Mouse (Mus musculus) heart, embryonic 13.5 days (tissue): Measurements from ENCODE around the gene Mapkapk3. TPM values are rescaled to one million over a fixed set of nuclear protein-coding genes. Genes with fewer than 3 reads are reported as not detected.
A peak's percentile ranks its signal among the peaks of the same experiment; 100 is the strongest.

Experiments used
- ATAC-seq: fragments of 200-750 bp; cut with Nextera tagmentation; 2 replicates; pipeline ENCODE4 v1.8.0; 2017; ENCODE audit warnings: moderate TSS enrichment; ENCODE audit not compliant: insufficient number of reproducible peaks, low FRiP score, low TSS enrichment; ENCODE audit errors: extremely low read depth
- H3K27ac ChIP-seq: fragments of 300-500 bp; sonication (generic); replicated peaks from 2 replicates; pipeline ENCODE4 v1.5.1; 2015; ENCODE audit warnings: moderate library complexity, mild to moderate bottlenecking, inconsistent platforms
- H3K27me3 ChIP-seq: fragments of 300-500 bp; sonication (generic); replicated peaks from 2 replicates; pipeline ENCODE4 v1.6.1; 2015; ENCODE audit warnings: mild to moderate bottlenecking, inconsistent platforms
- H3K36me3 ChIP-seq: fragments of 300-500 bp; sonication (generic); 2 replicates; pipeline ENCODE4 v1.6.1; 2015; ENCODE audit warnings: mild to moderate bottlenecking, inconsistent platforms
- H3K4me1 ChIP-seq: fragments of 300-500 bp; sonication (generic); 2 replicates; pipeline ENCODE4 v1.6.1; 2015; ENCODE audit warnings: inconsistent platforms
- H3K4me2 ChIP-seq: fragments of 300-500 bp; sonication (generic); 2 replicates; pipeline ENCODE4 v1.6.1; 2015; ENCODE audit warnings: inconsistent platforms, mild to moderate bottlenecking, moderate library complexity
- H3K4me3 ChIP-seq: fragments of 300-500 bp; sonication (generic); 2 replicates; pipeline ENCODE4 v1.5.1; 2015; ENCODE audit warnings: moderate library complexity, mild to moderate bottlenecking, inconsistent platforms
- H3K9ac ChIP-seq: fragments of 300-500 bp; sonication (generic); 2 replicates; pipeline ENCODE4 v1.6.1; 2015; ENCODE audit warnings: inconsistent platforms, mild to moderate bottlenecking, moderate library complexity
- H3K9me3 ChIP-seq: fragments of 300-500 bp; sonication (generic); 2 replicates; pipeline ENCODE4 v1.6.1; 2016; ENCODE audit warnings: inconsistent platforms
- WGBS: fragments of 180-500 bp; shearing (Covaris S2); methylation state at CpG from one replicate; pipeline ENCODE4 v1.1.7; 2015; ENCODE audit warnings: mixed read lengths; 5-methylcytosine and 5-hydroxymethylcytosine counted together
- polyA plus RNA-seq: library from polyadenylated mRNA; unstranded; fragments of >200 nt; fragmentation: Nextera tagmentation; extraction: Ambion mirVana; gene quantifications from 2 replicates; pipeline ENCODE4 v1.2.1, GENCODE M21; 2015

Gene Mapkapk3
- polyA plus RNA-seq, 1 experiment from 2014 or later = 5.1 TPM

DNA sequence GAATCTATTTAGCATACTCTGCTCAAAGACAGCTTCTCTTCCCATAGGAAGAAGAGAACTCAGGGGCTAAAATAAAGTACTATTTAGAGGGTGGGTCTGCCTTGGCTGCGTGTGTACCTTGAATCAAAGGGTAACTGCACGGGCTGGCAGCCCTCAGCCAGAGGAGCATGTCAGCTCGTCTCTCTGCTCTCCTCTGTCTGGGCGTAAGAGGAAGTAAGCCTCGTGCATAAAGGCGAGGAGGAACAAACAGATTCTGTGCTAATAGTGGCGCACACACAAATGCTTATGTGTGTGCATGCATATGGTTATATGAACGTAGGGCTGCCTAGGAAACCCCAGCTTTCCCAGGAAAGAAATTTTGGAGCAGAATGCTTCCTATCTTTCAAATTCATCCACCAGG is 28.8 kb downstream of the Mapkapk3 start:
- peaks cover 20% of the 10 kb centered on the region for H3K4me1 ChIP-seq
- no peak for ATAC-seq
- 64% methylated on average over 8 of the region's 8 CpGs for WGBS

DNA sequence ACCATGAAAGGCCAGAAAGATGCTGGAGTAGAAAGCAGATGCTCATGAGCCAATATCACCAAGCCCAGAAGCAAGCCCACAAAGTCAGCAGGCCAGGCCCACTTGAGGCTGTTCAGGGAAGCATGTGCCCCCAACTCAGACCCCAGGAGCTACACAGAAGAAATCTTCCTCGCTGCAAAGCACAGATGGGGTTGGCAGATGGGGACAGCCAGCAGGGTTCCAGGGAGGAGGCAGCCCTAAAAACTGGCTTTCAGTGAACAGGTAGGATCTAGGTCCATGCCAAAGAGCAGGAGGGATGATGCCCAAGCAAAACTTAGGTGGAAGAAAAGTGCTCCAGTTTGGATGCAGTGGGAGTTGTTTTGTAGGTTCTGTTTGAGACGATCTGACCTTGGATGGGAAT is 29.2 kb downstream of the Mapkapk3 start:
- Histone ChIP-seq H3K9me3 (no peaks in the 10 kb centered on the region), H3K4me3 (no peak overlapping the region), H3K27ac (no peak overlapping the region), H3K4me1 (peaks cover 20% of the 10 kb centered on the region), H3K27me3 (peaks cover 8% of the 10 kb centered on the region), H3K9ac (peak overlapping the region; percentile 33; the same call in 1 of the 2 replicates), H3K4me2 (no peak overlapping the region), H3K36me3 (no peaks in the 10 kb centered on the region)
- no peak for ATAC-seq
- 69% methylated on average over 2 of the region's 2 CpGs for WGBS

More for the DNA sequence above, 28.8 kb downstream of the Mapkapk3 start:
- Histone ChIP-seq H3K27me3 (peaks cover 9% of the 10 kb centered on the region), H3K36me3 (no peaks in the 10 kb centered on the region), H3K27ac (no peak overlapping the region), H3K9ac (peak overlapping the region; percentile 33; the same call in 1 of the 2 replicates), H3K4me3 (no peak overlapping the region), H3K9me3 (no peaks in the 10 kb centered on the region), H3K4me2 (no peak overlapping the region)

GRCm38 (mm10) chr9:107259571-107259970 is 30.1 kb downstream of the Mapkapk3 start:
- 12% methylated on average over 6 of the region's 6 CpGs for WGBS
- H3K4me3 ChIP-seq = no peak overlapping the region
- H3K9me3 ChIP-seq = no peaks in the 10 kb centered on the region
- peak overlapping the region; percentile 77 for H3K27ac ChIP-seq
- peaks cover 8% of the 10 kb centered on the region for H3K27me3 ChIP-seq
- peaks cover 29% of the 10 kb centered on the region for H3K4me1 ChIP-seq
- ATAC-seq = no peak
- peak overlapping the region; percentile 48 for H3K4me2 ChIP-seq
- H3K36me3 ChIP-seq = no peaks in the 10 kb centered on the region
- H3K9ac ChIP-seq = peak overlapping the region; percentile 41; the same call in 1 of the 2 replicates

DNA sequence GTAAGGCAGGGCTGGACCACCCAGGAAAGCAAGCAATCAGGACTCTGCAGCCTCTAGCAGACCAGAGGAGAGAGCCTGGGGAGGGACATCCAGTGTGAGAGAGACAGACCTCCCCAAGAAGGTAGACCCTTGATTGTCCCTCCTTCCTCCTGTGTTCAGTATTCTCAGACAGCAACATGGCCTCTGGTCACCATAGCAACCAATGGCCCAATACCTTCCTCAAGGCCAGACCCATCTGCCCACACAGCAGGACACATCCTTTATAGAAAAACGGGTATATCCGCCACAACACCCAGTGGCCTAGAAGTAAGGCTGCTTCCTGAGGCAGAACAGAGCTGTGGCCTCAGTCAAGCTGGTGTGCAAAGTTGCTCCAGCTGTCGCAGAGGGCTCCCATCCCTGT is 34.1 kb downstream of the Mapkapk3 start:
- WGBS = 69% methylated on average over 3 of the region's 3 CpGs
- peaks cover 48% of the 10 kb centered on the region for H3K4me1 ChIP-seq
- no peak overlapping the region for H3K27ac ChIP-seq
- no peak for ATAC-seq
- no peak overlapping the region for H3K4me2 ChIP-seq
- peaks cover 6% of the 10 kb centered on the region; the same call in 1 of the 2 replicates for H3K27me3 ChIP-seq
- H3K9ac ChIP-seq = no peak overlapping the region
- H3K4me3 ChIP-seq = no peak overlapping the region
- no peaks in the 10 kb centered on the region for H3K9me3 ChIP-seq
- no peaks in the 10 kb centered on the region for H3K36me3 ChIP-seq

GRCm38 (mm10) chr9:107254925-107255324 is 34.8 kb downstream of the Mapkapk3 start:
- H3K9me3 ChIP-seq = no peaks in the 10 kb centered on the region
- H3K9ac ChIP-seq = 0 out of 2 replicates have a peak overlapping the region, but pooled peaks have one; percentile 30
- H3K36me3 ChIP-seq = no peaks in the 10 kb centered on the region
- H3K4me3 ChIP-seq = no peak overlapping the region
- no peak for ATAC-seq
- H3K27me3 ChIP-seq = peaks cover 11% of the 10 kb centered on the region
- peaks cover 42% of the 10 kb centered on the region for H3K4me1 ChIP-seq
- WGBS = 65% methylated on average over 3 of the region's 3 CpGs
- H3K4me2 ChIP-seq = peak overlapping the region; percentile 55
- H3K27ac ChIP-seq = peak overlapping the region; percentile 20; the same call in 1 of the 2 replicates

DNA sequence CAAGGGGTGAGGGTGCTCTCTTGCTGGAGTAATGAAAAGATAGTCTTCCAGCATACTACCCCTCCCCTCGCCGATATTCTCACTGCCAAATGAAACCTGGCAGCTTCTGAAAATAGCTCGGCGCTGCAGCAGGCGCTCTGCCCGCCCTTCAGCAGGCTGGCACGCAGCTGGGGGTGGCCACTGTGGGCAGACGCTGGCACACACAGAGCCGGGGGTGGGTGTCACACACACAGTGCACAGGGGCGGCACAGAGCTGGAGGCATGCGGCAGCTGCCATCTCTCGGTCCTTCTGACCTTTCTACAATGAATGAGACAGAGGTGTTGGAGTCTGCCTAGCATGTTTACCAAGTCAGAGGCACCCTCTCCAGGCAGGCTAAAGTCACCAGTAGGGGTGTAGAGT is 35.2 kb downstream of the Mapkapk3 start:
- peak overlapping the region; percentile 55 for H3K4me2 ChIP-seq
- peak overlapping the region; percentile 20; the same call in 1 of the 2 replicates for H3K27ac ChIP-seq
- H3K4me3 ChIP-seq = peak overlapping the region; percentile 17; the same call in 1 of the 2 replicates
- peak overlapping the region; percentile 44; the same call in 1 of the 2 replicates for H3K9ac ChIP-seq
- H3K27me3 ChIP-seq = peaks cover 11% of the 10 kb centered on the region
- no peak for ATAC-seq
- no peaks in the 10 kb centered on the region for H3K9me3 ChIP-seq
- peaks cover 37% of the 10 kb centered on the region for H3K4me1 ChIP-seq
- no peaks in the 10 kb centered on the region for H3K36me3 ChIP-seq
- 56% methylated on average over 12 of the region's 12 CpGs for WGBS

DNA sequence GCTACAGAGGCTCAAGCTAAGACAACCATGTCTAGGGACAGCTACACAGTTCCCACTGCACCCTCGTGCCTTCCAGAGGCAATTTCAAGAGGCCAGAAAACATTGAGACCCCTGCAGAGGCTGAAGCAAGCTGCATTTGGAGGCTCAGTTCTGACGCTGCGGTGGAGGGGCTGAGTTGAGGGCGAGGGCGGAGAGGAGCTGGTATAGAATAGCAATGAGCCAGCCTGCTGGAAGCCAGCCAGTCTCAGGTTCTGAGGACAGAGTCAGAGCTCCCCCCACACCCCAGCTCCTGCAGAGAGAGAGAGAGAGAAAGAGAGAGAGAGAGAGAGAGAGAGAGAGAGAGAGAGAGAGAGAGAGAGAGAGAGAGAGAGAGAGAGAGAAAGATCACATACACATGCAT is 37.5 kb downstream of the Mapkapk3 start:
- no peak overlapping the region for H3K27ac ChIP-seq
- H3K4me1 ChIP-seq = peaks cover 31% of the 10 kb centered on the region
- H3K9ac ChIP-seq = peak overlapping the region; percentile 58; the same call in 1 of the 2 replicates
- peak overlapping the region; percentile 24 for H3K4me2 ChIP-seq
- H3K4me3 ChIP-seq = no peak overlapping the region
- no peak for ATAC-seq
- 18% methylated on average over 5 of the region's 5 CpGs for WGBS
- H3K9me3 ChIP-seq = no peaks in the 10 kb centered on the region
- peaks cover 16% of the 10 kb centered on the region for H3K27me3 ChIP-seq
- no peaks in the 10 kb centered on the region for H3K36me3 ChIP-seq

- Histone ChIP-seq H3K4me1 (peaks cover 31% of the 10 kb centered on the region), H3K27me3 (peaks cover 21% of the 10 kb centered on the region), H3K9ac (no peak overlapping the region), H3K4me3 (no peak overlapping the region), H3K4me2 (no peak overlapping the region), H3K27ac (no peak overlapping the region), H3K9me3 (no peaks in the 10 kb centered on the region), H3K36me3 (no peaks in the 10 kb centered on the region)
- no peak for ATAC-seq
- WGBS = 70% methylated on average over 14 of the region's 14 CpGs
Measured at GRCm38 (mm10) chr9:107250416-107251337, 39.0 kb downstream of the Mapkapk3 start.

DNA sequence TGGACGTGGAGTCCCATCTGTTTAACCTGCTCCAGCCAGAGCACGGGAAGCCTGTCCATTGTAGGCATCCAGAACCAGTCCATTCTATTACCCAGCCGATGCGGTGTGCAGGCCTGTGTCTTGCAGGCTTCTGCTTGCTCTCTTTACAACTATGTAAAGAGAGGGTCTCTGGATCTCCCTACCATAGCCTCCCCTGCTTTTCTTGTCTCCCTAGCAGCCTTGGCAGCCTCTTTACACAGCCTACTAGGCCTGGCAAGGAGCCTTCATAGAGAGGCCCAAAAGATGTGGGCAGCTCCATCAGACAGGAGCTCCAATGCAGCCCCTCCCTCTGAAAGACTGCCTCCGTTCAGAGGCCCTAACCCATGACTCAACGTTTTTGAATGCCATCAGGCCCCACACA is 40.5 kb downstream of the Mapkapk3 start:
- ATAC-seq = no peak
- H3K4me1 ChIP-seq = peaks cover 18% of the 10 kb centered on the region
- no peak overlapping the region for H3K9ac ChIP-seq
- peaks cover 21% of the 10 kb centered on the region for H3K27me3 ChIP-seq
- H3K36me3 ChIP-seq = no peaks in the 10 kb centered on the region
- no peak overlapping the region for H3K4me3 ChIP-seq
- H3K4me2 ChIP-seq = no peak overlapping the region
- H3K9me3 ChIP-seq = no peaks in the 10 kb centered on the region
- no peak overlapping the region for H3K27ac ChIP-seq
- WGBS = 60% methylated on average over 6 of the region's 6 CpGs

- H3K4me3 ChIP-seq = no peak overlapping the region
- no peak overlapping the region for H3K9ac ChIP-seq
- H3K4me2 ChIP-seq = no peak overlapping the region
- no peaks in the 10 kb centered on the region for H3K36me3 ChIP-seq
- no peaks in the 10 kb centered on the region for H3K4me1 ChIP-seq
- no peaks in the 10 kb centered on the region for H3K9me3 ChIP-seq
- 49% methylated on average over 4 of the region's 4 CpGs for WGBS
- no peak for ATAC-seq
- no peak overlapping the region for H3K27ac ChIP-seq
- H3K27me3 ChIP-seq = peaks cover 29% of the 10 kb centered on the region
Measured at GRCm38 (mm10) chr9:107246170-107246569, 43.5 kb downstream of the Mapkapk3 start.

DNA sequence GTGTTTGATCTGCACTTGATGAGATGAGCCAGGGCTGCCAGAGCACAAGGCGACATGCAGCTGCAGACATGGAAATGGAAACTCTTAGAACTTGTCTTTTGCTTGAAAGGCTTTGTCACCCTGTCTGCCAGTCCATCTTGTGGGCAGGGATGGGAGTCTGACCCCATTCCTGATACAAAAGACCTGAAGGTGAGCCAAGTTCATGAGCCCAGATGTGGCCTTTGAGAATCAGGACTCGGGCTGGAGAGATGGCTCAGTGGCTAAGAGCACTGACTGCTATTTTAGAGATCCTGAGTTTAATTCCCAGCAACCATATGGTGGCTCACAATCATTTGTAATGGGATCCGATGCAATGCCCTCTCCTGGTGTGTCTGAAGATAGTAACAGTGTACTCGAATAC is 44.4 kb downstream of the Mapkapk3 start:
- Histone ChIP-seq H3K9me3 (no peaks in the 10 kb centered on the region), H3K27me3 (peaks cover 29% of the 10 kb centered on the region)
- WGBS = 74% methylated on average over 4 of the region's 4 CpGs

More for the DNA sequence above, 44.4 kb downstream of the Mapkapk3 start:
- Histone ChIP-seq H3K36me3 (no peaks in the 10 kb centered on the region), H3K4me1 (no peaks in the 10 kb centered on the region), H3K4me2 (no peak overlapping the region), H3K9ac (no peak overlapping the region), H3K4me3 (no peak overlapping the region), H3K27ac (no peak overlapping the region)
- ATAC-seq = no peak
